Mouse (Mus musculus): ENCODE data around the gene Kpna6.

Kpna6 gene

DNA sequence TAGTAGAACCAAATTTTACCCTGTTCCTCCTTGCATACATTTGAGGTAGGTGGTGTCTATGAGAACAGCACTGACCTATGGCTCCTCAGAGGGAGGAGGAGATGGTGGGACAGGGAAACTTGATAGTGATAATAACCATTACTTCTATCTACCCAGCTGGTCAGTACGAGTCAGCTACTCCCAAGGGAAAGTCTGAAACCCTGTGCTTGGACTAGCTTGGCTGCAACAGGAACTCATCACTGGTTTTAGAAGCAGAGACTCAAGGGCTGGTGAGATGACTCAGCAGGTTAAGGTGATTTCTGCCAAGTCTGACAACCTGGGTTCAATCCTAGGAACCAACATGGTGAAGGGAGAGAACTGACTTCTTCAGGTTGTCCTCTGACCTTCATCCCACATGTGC is 23.9 kb downstream of the Kpna6 start:
- DNase-seq (ENCODE audit: low spot score in 2 of 2) = no peak

DNA sequence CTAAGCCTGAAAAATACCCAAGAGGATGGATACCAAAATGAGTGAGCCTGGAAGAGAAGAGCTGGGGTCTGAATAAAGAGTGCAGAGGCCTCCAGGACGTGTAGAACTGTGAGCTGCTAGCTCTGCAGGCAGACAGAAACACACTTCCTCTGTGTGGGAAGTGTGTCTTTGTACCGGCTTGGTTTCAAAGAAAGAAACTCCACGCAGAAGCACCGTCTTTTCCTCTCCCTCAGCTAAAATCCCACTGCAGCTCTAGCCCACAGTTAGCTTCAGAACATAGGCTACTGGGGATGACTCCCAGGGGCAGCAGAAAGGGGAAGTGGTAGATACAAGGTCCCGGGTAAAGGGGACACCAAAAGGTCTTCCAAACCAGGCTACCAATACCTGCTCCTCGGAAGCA is 27.4 kb downstream of the Kpna6 start:
- no peak for DNase-seq (ENCODE audit: low spot score in 2 of 2)

DNA sequence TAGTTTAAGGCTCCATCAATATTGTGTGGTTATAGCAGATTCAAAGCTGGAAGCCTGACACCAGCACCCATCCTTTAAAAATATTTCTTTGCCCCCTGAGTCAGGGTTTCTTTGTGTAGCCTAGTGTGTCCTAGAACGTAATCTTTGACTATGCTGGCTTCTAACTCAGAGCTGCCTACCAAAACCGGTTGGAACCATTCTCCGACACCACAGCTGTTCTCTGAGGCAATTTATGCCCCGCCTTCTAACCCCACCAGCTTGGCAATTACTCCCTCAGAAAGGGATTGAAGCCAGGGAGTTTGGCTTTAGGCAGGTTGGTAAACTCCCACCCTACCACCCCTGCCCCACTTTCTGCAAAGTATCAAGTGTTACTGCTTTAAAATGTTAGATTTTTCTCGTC is 30.8 kb downstream of the Kpna6 start:
- no peak for DNase-seq (ENCODE audit: low spot score in 2 of 2)

DNA sequence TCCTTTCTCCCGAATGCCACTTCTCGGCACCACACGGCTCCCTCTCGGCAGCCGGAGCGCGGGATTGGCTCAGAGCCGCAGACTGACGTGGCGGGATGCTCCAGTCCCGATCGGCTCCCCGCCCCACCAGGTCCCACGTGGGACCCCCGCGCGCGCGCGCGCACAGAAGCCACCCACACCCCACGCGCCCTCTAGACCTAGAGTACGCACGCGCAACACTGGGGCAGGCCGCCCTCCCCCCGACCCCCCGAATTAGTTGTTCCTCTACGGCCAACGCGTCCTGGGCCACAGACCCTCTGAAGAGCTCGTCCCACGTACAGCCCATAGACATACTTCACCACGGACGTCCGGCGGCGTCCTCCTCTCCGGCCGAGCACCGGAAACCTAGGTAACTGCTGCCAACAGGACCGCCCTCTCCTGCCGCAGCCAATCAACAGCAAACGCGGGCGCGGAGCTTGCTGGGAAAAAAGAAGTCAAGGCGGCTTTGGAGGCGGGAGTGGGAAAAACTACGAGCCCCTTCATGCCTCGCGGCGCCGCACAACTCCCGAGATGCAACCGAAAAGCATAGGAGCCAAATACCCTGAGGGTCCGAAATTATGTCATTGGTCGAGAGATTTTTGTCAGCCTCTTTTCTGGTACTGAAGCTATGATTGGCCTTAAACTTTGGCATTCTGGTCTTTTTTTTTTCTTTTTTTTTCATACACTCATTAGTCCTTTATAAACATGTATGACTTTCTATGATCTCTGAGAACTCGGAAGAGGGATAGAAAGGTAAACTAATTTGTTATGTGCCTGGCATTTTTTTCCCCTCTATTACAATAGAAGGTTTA is 31.7 kb downstream of the Kpna6 start, which contains the start of gene Txlna:
TSS of gene Txlna (minus strand) at position 428 of the 830 bp plus-strand sequence.
- DNase-seq (ENCODE audit: low spot score in 2 of 2) = peak; percentile 88 to 97

DNA sequence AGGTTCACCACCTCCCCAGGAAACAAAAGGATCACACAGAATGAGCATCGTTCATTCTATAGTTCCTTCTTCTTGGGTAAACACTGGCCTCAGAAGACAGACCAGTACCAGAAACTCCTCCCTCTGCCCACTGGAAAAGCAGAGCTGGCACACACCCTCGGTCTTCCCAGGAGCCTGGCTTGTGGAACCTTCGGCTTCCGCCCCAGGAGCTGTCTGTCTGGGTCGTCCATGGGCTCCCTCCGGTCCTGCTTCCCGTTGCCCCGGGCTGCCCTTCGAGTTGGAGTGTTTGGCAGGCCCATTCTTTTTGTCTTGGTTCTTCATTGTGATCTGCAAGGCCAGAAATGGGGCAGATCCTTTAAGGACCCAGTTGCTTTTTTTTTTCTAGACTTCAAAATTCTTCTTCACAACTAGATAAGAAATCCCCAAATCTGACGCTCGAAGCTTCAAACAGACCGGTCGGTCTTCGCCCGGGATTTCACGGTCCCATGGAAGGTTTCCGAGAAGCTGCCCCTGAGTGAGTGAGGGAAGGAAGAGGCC is 32.4 kb downstream of the Kpna6 start:
- DNase-seq (ENCODE audit: low spot score in 2 of 2) = peak; percentile 42

DNA sequence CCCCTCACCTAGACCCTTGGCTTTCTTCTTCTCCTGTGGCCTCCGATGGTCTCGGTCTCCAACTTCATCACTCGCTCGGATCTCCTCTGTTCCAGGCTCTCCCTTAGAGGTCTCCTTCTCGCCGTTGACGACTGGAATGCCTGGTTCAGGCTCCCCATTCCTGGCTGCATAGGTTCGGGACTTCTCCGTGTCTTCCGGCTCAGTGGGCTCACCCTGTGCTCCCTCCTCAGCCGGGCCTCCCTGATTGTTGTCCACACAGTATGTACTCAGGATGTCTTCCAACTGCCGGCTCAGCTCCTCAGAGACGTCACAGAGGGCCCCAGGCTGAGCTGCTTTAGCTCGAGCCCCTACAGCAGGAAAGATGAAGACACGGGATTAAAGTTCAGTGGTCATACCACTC is 33.3 kb downstream of the Kpna6 start:
- DNase-seq (ENCODE audit: low spot score in 2 of 2) = no peak

DNA sequence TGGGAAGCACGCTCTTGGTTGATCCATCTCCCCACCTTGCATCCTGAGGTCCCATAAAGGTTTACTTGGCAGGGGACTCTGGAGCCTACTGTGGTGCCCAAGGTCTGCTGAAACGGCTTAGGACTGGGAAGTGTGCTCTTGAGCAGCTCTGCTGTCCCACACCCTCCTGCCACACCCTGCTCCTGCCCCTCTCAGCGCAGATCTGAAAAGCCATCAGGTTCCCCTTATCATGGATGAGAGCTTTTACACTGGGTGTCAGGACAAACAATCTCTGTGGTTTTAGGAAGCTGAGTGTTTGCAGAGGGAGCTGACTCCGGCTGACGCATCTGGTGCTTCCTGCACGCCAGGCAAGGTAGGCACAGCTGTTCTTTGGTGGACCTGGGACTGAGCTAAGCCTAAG is 38.7 kb downstream of the Kpna6 start:
- DNase-seq (ENCODE audit: low spot score in 2 of 2) = no peak

DNA sequence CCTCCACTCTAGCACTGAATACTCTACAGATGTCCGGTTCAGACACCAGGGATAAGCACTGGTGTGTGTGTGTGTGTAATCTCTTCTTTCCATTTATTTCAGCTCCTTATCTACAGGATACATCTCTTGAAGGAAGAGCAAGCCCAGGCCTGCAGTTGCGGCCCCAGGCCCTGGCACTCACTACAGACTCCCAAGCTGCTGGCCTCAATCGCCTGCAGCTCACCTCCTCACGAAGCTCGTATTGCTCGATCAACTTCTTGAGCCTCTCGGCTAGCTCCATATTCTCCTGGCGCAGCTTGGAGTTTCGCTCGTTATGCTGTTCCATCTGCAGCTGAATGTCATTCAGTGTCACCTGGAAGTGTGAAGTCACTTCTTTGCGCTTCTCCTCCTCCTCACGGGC is 40.7 kb downstream of the Kpna6 start:
- DNase-seq (ENCODE audit: low spot score in 2 of 2) = no peak

DNA sequence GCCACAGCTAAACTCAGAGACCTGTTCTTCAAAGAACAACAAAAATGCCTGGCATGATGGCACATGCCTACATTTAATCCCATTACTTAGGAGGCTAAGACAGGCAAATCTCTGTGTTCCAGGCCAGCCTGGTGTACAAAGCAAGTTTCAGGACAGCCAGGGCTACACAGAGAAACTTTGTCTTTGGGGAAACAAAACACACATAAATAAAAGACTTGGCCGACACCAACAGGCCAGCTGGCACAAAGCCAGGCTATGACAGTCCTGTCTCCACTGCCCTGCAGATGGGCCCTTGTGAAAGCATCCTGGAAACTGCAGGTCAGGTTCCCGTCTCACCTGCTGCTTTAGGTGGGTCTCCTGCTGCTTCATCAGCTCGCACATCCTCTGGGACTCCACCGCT is 41.6 kb downstream of the Kpna6 start:
- DNase-seq (ENCODE audit: low spot score in 2 of 2) = no peak

DNA sequence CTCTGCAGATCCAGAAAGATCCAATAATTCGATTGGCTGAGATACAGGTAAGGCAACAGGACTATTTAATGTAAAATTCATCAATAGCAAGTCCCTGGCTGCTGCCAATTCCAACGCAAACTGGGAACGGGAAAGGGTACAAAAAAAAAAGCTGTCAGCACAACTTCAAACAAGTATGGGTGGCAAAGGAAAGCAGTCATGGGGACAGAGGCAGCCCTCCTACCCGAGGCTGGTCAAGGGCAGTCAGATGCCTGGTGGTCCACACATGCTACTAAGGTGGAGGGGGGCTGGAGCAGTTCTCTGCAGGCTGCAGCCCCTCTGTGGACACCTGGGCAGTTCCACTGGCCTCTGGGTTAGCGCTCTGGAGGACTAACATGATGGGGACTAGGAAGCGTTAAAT is 46.5 kb downstream of the Kpna6 start:
- no peak for DNase-seq (ENCODE audit: low spot score in 2 of 2)

DNA sequence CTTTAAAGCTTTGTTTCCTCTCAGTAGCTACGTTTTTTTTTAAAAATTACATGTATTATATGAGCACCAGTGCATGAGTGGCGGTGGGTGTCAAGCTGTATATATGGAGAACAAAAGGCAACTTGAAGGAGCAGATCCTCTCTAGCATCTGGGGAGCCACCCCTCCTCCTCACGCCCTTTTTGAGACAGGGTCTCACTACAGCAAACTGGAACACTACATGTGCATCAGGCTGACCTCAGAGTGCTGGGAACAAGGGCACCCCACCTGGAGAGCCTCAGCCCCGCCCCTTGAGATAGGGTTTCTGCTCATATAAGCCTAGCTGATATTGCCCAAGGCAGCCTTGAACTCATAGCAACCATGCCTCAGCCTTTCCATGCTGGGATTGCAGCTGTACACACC is 47.1 kb downstream of the Kpna6 start:
- no peak for DNase-seq (ENCODE audit: low spot score in 2 of 2)

DNA sequence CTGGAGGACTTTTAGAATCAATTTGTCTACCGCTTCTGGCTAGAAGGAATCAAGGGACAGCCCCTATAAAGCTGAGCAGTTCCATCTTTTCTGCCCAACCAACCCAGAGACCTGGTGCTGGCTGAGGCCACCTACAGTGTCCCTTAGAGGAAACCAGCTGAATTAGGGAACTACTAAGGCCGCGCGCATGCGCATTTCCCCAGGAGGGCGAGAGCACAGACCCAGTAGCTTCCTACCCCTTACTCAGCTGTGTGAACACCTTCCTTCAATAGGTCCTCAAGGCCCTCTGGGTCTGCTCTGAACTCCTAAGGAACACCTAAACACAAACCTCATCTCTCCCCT is 47.6 kb downstream of the Kpna6 start:
- DNase-seq (ENCODE audit: low spot score in 2 of 2) = peak; percentile 47 to 82

DNA sequence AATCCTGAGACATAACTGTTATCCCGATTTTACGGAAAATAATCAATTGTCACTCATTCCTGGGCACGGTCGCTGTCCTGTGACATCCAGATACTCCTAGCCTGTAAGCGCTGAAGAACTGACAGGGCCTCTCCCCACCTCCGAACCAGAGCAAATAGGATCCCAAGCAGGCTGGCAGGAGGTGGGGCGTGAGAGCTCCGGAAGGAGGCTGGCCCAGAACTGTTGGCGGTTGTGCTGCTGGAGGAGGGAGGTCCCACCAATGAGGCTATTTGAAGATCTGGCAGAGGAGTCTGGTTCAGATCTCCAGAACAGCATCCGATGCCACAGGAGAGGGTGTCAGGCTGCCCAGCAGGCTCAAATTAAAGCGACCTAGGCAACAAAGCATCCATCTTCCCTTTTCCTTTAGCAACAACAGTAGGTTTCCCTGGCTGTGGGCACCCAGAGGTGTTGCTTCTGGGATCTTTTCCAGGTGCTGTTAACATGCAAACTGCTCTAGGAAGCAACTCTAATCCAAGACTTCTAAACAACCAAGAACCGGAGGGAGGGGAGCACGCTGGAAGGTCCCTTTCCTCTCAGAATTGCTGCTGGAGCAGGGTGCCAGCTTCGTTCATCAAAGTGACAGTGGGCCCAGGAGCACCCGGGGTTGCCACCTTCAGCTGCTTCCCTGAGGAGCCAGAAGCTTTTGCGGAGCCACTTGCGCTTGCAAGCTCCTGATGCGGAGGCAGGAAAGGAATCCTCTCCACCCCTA is 48.1 kb downstream of the Kpna6 start:
- peak; percentile 53 to 84 for DNase-seq (ENCODE audit: low spot score in 2 of 2)

DNA sequence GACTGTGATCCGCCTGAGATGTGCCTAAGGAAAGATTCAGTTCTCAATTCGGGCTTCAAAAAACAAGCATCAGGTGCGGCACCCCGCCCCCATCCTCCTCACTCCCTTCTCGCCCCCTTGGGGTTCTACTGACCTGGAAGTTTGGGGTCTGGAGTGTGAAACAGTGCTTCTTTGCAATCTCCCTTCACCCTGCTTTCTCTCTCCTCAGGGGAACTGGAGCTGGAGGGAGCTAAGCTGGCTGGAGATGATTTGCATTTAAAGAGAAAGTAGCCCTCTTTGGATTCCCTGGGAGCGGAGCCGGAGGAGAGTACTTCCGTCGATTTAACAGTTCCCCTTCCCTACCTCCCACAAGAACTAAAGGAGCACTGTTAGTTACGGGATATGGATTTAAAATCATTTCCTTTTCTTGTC is 48.9 kb downstream of the Kpna6 start, which contains the start of gene Ccdc28b:
TSS of gene Ccdc28b (minus strand) at position 267 of the 411 bp plus-strand sequence.
- peak; percentile 45 to 46 for DNase-seq (ENCODE audit: low spot score in 2 of 2)

DNA sequence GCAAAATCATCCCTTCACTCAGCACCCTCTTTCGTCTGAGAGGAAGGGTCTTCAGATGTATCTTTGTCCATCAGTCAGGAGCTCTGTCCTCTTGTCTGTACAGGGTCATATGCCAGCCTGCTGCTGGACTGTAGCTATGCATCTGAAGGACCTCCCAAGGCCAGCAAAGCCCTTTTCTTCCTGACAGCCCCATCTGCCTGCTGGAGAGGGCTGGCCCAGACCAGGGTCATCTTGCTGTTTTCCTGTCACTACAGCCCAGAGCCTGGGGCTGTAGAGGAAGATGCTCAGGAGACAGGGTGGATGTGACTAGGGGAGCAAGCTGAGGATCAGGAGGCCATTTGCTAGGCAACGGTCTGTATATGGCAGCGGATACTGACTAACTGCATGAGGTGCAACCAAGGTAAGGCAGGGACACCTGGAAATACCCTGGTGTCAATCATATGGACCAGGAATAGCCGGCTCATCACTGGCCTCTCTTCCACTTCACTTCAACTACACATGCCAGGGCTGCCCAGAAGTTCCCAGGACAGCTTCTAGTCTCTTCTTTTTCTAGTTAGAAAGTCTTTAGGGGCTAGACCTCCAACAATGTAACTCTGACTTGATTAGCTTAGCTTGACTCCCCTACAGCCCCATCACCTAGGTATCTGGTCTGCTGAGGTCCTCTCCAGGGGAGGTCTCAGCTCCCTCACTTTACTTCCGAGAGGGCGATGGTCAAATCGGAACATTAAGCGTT is 49.6 kb downstream of the Kpna6 start:
- no peak for DNase-seq (ENCODE audit: low spot score in 2 of 2)

DNA sequence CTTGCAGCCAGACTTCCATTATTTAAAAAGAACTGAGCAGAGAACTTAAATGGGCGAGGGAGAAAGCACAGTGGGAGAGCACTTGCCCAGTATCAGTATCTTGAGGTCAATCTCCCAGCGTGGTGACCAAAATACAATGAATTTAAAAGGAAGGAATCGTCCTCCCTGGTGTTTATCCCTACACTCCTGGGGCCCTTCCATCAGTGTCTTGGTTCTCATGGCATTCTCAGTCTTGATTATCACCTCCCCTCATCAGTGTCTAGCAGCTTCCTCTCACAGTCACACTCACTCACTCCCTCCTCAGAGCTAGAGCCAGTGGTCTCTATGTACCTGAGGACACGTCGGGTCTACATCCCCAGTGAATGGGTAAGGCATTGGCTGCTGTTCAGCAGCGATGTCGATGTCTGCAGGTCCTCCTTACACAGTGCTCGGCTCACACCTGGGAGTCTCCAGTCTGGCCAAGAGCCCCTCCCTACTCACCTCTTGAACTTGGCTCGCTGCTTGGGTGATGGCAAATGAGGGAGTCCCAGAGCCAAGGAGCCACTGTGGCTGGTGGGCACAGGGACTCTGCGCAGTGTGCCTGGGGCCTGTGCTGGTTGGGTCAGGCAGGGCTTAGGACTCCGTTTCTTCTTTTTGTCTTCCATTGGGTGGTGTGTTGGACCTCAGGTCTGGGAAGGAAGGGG is 50.3 kb downstream of the Kpna6 start:
- DNase-seq (ENCODE audit: low spot score in 2 of 2) = no peak

DNA sequence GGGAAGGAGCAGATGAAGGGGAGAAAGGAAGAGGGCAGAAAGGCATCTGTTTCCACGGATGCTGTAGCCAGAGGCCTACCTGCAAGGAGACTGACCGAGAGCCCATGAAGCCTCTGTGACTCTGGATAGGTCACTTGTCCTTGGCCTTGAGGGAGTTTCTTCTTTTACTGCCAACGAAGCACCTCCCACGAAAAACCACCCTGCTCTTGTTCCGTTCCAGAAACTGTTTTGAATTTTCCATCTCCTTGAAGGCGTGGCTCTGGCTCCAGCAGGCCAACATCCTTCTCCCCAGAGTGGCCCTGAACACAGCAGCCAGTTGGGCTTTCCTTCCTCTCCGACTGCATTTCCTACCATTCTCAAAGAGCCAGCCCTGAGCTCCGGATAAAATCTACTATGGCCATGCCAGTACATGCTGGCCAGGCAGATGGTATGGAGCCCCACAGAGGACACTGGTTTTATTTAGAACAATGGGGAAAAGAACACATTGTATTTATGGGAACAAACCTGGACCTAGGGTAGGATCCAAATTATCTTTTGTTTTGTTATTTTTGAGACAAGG is 51.2 kb downstream of the Kpna6 start:
- no peak for DNase-seq (ENCODE audit: low spot score in 2 of 2)

DNA sequence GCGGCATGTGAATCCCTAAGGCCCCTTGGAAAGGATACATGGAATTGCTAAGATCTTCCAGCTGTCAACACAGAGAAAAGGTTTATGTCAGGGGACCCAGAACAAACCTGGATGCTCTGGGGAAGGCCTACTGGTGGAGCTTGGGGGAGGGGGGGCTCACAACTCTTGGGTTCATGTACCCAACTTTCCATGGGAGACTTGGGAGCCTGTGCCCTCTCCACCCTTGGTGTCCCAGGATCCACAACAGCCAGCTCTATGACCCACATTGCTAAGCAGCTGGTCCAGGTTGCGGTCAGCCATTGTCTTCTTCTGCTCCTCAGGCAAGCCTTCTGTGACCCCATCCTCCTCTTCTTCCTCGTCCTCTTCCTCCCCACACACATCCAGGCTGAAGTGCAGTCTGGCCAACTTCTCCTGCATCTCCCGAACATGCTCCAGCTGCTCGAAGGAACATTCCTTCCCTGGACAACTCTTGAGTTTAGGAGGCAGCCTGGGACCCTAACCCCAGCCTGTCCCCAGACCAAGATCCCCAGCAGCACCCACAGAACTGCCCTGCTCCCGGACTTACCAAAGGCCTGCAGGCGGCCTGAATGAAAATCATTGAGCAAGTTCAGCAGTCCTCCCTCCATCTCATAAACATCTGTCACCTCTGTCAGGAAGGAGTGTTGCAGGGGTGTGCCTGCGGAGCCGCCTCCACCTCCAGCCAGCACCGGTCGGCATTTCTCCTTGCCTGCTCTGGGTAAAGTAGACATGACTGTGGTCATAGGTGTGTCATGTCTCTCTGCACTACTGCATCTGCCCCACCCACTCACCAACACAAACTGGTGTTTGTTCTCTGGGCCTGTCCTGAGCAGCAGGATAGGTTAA is 51.9 kb downstream of the Kpna6 start:
- DNase-seq (ENCODE audit: low spot score in 2 of 2) = no peak

DNA sequence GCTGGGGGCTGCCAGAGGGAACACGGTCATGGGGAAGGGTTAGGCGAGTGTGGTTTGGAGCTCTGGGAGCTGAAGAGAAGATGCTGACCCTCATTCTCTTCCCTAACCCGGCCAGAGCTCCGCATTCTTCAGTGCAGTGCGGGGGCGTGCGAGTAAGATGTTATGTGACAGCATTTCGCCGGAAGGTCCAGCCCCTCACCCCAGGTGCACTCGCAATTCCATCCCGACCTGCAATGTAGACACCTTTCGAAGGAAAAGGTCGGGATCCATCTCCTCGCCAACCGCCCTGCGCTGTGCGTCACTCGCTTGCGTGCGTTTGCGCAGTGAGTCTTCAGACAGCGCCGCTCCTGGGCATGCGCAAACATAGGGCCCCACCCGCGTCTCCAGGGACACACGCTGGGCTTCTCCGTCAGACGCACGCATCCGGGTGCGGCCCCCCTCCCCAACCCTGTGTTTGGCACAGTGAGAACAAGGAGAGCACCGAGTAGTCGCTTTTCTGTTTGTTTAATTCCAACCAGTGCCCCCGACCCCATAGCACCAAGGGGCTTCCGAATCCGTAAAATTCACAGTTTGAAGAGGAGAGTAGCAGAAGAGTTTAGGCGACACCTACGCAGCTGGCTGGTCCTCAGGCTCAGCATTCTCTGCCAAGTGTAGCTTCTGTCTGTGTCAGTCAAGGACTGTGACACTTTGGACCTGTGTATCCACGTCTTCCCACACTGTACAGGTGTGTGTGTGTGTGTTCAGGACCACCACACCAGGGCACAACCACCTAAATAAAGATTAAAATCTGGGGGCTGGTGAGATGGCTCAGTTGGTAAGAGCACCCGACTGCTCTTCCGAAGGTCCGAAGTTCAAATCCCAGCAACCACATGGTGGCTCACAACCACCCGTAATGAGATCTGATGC is 53.5 kb downstream of the Kpna6 start, which contains the start of gene Iqcc:
TSS of gene Iqcc (minus strand) at position 314 of the 906 bp plus-strand sequence.
- peak; percentile 83 to 95 for DNase-seq (ENCODE audit: low spot score in 2 of 2)

Measured in spleen, postnatal 10 days (tissue).